Mouse (Mus musculus) ovary, adult 2 months (tissue): Measurements from ENCODE around the gene Csad. TPM values are rescaled to one million over a fixed set of nuclear protein-coding genes. Genes with fewer than 3 reads are reported as not detected.

Experiments used
- polyA plus RNA-seq: library from polyadenylated mRNA; depleted of rRNA; stranded (reverse); fragments of >200 nt; gene quantifications from 2 replicates; pipeline ENCODE4 v1.2.3, GENCODE M21; 2012; rRNA removed

Gene Csad
- polyA plus RNA-seq = 137 and 169 TPM in 2 replicates

DNA sequence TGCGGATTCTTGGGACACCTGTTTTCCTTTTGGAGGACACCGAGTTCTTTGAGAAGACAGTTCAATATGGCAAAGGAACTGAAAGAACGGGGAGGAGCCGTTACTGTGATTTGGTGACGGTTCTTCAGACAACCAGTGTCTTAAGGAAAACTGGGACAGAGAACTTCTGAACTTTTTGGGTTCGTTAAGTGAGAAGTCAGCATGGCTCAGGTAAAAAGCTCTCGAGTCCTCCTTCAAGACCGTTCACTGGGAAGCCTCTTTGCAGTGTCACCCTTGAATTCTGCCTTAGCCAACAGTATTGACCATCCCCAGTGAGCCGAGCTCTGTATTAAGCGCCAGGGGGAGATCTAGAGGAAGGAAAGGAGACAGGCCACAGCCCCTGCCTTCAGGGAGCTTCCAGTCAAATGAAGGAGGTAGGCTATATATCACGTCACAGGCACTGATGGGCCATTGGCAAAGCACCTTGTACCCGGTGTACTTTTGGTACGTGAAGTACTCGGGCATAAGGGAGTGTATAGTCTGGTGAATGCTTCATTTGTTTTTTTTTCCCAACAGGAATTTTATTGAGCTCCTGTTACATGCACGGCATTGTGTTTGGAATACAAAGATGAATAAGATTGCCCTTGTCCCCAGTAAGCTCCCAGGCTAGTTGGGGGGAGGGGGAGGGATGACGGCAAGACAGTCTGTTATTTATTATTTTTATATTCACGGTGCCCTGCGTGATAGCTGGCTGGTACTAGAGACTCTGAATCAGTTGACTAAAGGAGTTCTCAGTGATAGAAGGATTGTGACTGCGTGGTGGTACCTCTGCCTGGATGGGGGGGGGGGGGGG lies at the start of gene Csad:
TSS of gene Csad (minus strand) at position 51 of the 832 bp plus-strand sequence.

DNA sequence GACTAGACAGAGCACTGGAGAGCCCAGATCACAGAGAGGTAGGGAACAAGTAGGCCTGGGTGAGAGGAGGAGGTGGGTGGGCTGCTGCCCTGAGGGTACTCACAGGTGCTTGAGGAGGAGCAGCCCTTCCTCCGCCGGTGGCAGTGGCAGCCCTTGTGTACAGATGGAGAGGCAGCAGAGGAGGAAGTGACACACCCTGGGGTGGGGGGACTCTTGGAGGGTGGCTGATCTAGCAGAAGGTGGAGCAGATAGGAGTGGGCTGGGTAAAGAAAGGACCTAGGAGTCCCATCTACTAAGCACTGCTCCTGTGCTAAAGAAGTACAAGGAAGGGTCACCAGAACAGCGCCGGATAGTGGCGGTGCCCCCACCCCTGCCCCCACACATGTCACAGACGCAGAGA lies 27.2 kb upstream of the Csad start, which contains the start of gene Itgb7:
TSS of gene Itgb7 (minus strand) at position 197 of the 400 bp plus-strand sequence.

DNA sequence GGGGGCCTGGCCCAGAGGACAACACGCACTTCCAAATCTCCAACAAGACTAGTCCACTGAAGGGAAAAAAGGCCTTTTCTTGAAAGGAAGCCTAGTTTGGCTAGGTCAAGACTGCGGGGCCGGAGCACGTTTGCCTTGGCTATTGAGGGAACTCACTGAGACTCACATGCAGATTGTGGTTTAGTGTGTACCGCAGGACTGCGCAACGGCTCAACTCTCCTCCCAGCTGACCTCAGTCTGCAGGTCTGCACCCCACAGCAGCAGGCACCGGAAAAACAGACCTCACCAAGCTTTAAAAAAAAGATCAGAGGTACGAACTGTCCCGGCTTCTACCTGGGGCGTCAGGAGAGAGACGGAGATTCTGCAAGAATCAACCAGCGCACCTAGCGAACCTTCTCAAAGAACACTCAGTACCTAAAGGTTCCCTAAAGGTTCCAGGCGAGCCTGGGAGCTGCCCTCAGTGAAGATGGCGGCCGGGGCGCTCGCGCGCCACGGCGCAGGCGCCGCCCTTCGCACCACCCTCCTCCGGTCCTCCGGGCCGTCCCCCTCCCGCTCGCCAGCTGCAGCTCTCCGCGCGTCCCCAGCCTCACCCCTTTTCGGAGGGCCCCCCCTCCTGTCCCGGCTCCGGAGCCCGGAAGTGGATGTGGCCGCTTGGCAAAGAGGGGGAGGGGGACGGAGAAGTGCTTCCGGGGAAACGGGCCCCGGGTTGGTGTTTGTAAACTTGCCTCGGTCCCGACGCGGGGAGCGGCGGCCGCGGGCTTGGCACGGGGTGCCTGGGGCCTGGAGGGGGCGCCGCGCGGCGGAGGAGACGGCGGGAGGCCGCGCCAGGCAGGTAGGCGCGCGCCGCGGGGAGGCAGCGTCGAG lies 1.3 kb downstream of the Csad start, which contains the start of gene Zfp740:
TSS of gene Zfp740 (plus strand) at position 279 of the 864 bp plus-strand sequence.

DNA sequence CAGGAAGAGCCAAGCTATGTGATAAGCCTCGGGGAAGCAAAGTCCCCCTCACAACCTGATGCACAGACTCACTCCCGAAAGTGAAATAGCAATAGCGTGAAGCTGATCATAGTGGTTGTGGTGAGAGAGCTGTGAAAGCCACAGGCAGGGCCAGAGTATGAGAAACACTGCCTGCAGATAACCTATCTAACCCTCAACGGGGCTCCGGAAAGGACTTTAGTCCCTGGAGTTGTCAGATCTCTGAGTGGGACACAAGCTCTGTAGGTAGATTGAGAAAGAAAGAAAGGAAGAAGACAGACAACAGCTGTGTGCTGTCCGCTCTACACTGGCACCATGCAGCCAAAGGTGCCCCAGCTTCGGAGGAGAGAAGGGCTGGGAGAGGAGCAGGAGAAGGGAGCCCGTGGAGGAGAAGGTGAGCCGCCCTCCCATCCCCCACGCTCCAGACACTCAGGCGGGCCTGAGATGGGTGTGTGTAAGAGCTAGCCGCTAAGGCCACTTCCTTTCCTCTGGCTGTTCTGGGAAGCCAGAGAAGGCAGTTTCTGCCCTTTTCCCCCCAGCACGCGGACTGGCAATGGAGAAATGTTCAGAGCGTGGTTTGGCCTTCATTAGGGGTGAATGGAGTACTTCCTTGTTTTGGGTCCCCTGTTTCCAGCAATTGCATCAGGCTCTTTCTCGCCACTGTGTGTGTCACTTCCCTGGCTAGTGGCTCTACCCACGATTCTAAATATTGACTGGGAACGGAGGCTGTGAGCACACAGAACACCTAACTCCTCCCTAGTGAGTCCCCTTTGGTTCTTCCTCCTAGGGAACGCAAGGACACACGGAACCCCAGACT lies 54.0 kb downstream of the Csad start, which contains the start of gene Soat2:
TSS of gene Soat2 (plus strand) at position 226 of the 835 bp plus-strand sequence.

DNA sequence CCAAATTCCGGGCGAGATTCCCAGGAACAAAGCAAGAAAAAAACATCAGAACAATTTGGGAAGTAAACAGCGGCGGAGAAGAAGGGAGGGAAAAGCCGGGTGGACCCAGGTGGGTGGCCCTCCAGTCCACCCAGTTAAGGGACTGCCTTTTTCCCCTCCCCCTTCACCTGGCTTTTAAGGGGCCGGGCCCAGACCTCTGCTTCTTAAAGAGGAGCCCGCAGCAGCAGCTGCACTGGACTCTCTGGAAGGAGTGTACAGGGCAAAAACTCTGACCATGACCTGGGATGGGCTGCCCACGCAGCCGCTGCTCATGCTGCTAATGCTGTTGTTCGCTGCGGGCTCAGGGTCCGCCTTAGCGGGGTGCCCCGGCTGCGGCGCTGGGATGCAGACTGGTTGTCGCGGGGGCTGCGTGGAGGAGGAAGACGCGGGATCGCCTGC lies 60.2 kb downstream of the Csad start, which contains the start of gene Igfbp6:
TSS of gene Igfbp6 (plus strand) at position 89 of the 438 bp plus-strand sequence.

DNA sequence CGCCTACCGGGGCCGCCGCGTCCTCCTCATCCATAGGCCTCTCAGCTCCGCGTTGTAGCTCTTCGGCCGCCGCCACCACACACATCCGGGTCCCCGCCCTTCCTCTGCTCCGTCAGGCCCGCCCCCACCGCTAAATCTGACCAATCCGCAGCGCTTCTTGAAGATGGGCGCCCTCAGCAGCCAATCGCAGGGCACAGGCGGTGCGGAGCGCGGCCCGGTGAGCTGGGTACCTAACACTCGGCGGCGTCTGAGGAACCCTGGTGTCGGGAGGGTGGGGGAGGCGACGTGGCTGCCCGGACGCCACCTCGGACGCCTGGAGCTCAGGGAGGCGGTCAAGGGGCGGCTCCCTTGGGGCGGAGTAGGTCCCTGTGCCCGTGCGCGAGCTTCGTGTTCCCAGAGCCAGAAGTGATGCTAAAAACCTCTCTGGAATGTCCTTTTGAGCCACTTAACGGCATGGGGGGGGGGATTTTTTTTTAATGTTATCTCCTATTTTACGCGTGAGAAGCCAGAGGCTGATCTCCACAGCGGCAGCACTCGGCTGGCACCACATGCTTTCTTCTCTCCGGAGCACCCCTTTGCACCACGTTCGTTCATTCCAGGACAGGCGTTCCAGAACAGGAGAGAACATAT lies 68.3 kb downstream of the Csad start, which contains the start of gene Spryd3:
TSS of gene Spryd3 (minus strand) at position 106 of the 630 bp plus-strand sequence.

Other genes starting within 250 kb of the Csad start
- gene Krt8, start 200.2 kb downstream of the Csad start, polyA plus RNA-seq = 138 and 174 TPM in 2 replicates
- gene Krt18, start 176.5 kb downstream of the Csad start, polyA plus RNA-seq = 119 and 120 TPM in 2 replicates
- 103 and 118 TPM in 2 replicates for gene Eif4b, start 131.0 kb downstream of the Csad start, polyA plus RNA-seq
- gene Tns2, start 104.3 kb downstream of the Csad start, polyA plus RNA-seq = 64.5 and 83.6 TPM in 2 replicates
- gene Spryd3, start 68.5 kb downstream of the Csad start, polyA plus RNA-seq = 41.3 and 46.7 TPM in 2 replicates
- gene Igfbp6, start 60.4 kb downstream of the Csad start, polyA plus RNA-seq = 333 and 349 TPM in 2 replicates
- 2.1 and 2.9 TPM in 2 replicates for gene Soat2, start 54.2 kb downstream of the Csad start, polyA plus RNA-seq
- 33.0 and 35.9 TPM in 2 replicates for gene Zfp740, start 1.5 kb downstream of the Csad start, polyA plus RNA-seq
- gene Itgb7, start 27.2 kb upstream of the Csad start, polyA plus RNA-seq = 5.7 and 6.7 TPM in 2 replicates
- gene Rarg, start 52.8 kb upstream of the Csad start, polyA plus RNA-seq = 57.9 and 65.1 TPM in 2 replicates
- gene Gm9918, start 65.8 kb upstream of the Csad start, polyA plus RNA-seq = 0.77 and 1.0 TPM in 2 replicates
- 119 and 129 TPM in 2 replicates for gene Mfsd5, start 74.7 kb upstream of the Csad start, polyA plus RNA-seq
- gene Espl1, start 91.5 kb upstream of the Csad start, polyA plus RNA-seq = 12.0 and 16.4 TPM in 2 replicates
- gene Pfdn5, start 121.4 kb upstream of the Csad start, polyA plus RNA-seq = 77.8 and 110 TPM in 2 replicates
- gene Myg1, start 127.0 kb upstream of the Csad start, polyA plus RNA-seq = 58.9 and 73.8 TPM in 2 replicates
- gene Aaas, start 146.0 kb upstream of the Csad start, polyA plus RNA-seq = 44.6 and 50.1 TPM in 2 replicates
- 1.7 and 2.3 TPM in 2 replicates for gene Sp7, start 162.5 kb upstream of the Csad start, polyA plus RNA-seq
- 19.1 and 23.3 TPM in 2 replicates for gene Sp1, start 201.4 kb upstream of the Csad start, polyA plus RNA-seq
- gene Amhr2, start 240.6 kb upstream of the Csad start, polyA plus RNA-seq = 150 and 164 TPM in 2 replicates